In the genomic region with DNA sequence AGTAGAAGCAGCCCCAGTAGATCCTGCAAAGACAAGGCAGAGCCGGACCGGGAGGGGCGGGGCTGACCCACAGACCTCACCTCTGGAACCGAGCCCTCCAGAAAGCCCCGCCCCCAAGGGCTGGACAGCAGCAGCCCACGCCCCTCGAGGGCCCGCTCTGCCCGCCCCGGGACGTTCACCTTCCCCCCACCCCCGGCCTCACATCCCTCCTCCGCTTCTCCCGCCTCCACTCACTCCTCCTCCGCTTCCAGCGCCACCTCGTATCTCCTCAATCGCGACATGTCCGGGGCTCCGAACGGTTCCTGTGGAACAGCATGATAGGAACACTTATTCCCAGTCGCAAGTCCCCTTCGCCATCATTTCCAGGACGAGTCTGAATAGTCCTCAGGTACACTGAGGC, we compare ENCODE assay signal across 8 mouse cellular contexts. TPM values are rescaled to one million over a fixed set of nuclear protein-coding genes. Genes with fewer than 3 reads are reported as not detected.
DNase-seq lines count a peak whose midpoint lies in the region; ATAC-seq and TF ChIP-seq lines count a peak whose summit lies in the region.
"Not testable (repeated sequence)": the region's sequence is repeated elsewhere in the genome, so short reads cannot be mapped to it uniquely, and the experiment has no call there.

No protein-coding gene starts in this region.

- not testable (repeated sequence) for H3K27me3 ChIP-seq in lung, postnatal 0 days (replicated peaks; ENCODE audit: insufficient read depth, low read length)

- not testable (repeated sequence) for TF ChIP-seq EP300 in lung, postnatal 0 days (IDR thresholded peaks at IDR 0.05)

- TF ChIP-seq POLR2A in olfactory bulb, adult 2 months (IDR thresholded peaks at IDR 0.05; ENCODE audit: insufficient read depth, low read depth, low read length): not testable (repeated sequence)

- not testable (repeated sequence) for H3K27ac ChIP-seq in lung, postnatal 0 days (ENCODE audit: low read length); olfactory bulb, adult 2 months (ENCODE audit: insufficient read depth, low read depth, low read length)

- H3K4me1 ChIP-seq in lung, postnatal 0 days (ENCODE audit: insufficient read depth, low read depth, low read length); olfactory bulb, adult 2 months (ENCODE audit: control insufficient read depth, insufficient read depth, low read length): not testable (repeated sequence)

- peak overlapping the region; percentile 27 for H3K4me3 ChIP-seq in lung, postnatal 0 days (ENCODE audit: low read depth, low read length)
- H3K4me3 ChIP-seq in olfactory bulb, adult 2 months (ENCODE audit: insufficient read depth, low read depth, low read length): peak overlapping the region; percentile 59

- H3K9ac ChIP-seq in lung, postnatal 0 days (replicated peaks; ENCODE audit: low read depth): not testable (repeated sequence)

- peak overlapping the region; percentile 37 for H3K4me2 ChIP-seq in lung, postnatal 0 days (replicated peaks; ENCODE audit: low read depth, low read length)

- H3K9me3 ChIP-seq in lung, postnatal 0 days (ENCODE audit: low read length): not testable (repeated sequence)

- TF ChIP-seq CTCF in lung, postnatal 0 days (IDR thresholded peaks at IDR 0.05); olfactory bulb, adult 2 months (IDR thresholded peaks at IDR 0.05; ENCODE audit: insufficient read depth, low read depth, low read length): not testable (repeated sequence)

- not testable (repeated sequence) for H3K36me3 ChIP-seq in lung, postnatal 0 days (ENCODE audit: insufficient read depth, low read length)

- peak; percentile 82 for DNase-seq in Muller cell, postnatal 12 days (ENCODE audit: inconsistent ontology term)
- DNase-seq in cerebellum, postnatal 10 days: peak; percentile 69 to 74
- peak; percentile 75 for DNase-seq in gastrocnemius, adult 18-20 months (ENCODE audit: low spot score)
- peak; percentile 71 for DNase-seq in heart, postnatal 4 days
- peak; percentile 86 to 87 for DNase-seq in kidney, postnatal 36 days
- DNase-seq in lung, postnatal 0 days (ENCODE audit: low spot score): peak; percentile 88
- DNase-seq in testis, postnatal 14 days (ENCODE audit: low spot score): peak; percentile 81

- ATAC-seq in lung, postnatal 0 days: peak; percentile 57; the same call in 1 of the 2 replicates

- 3% methylated on average over 12 of the region's 25 CpGs for WGBS in lung, postnatal 0 days
- 1% methylated on average over 20 of the region's 25 CpGs for WGBS in olfactory bulb, adult 2 months

RNA-seq across cellular contexts. Expression of a gene that starts 0.5 kb away (rescaled TPM):
- 10 to 100 TPM; 18.1 to 19.1 TPM for total RNA-seq in gastrocnemius, adult 18-20 months (2021)
- total RNA-seq in heart, postnatal 4 days (2021): 10 to 100 TPM; 24.7 to 34.9 TPM
- polyA plus RNA-seq in lung, postnatal 0 days (2015; fragmentation: Nextera tagmentation; extraction: Ambion mirVana): 23.7 and 24.5 TPM in 2 replicates
- not detected in 2 replicates for polyA plus RNA-seq in olfactory bulb, adult 2 months (2012; ENCODE audit: insufficient read depth, insufficient read length, low replicate concordance, missing spikeins)

RNA-seq across cellular contexts. Expression of a gene that starts 17.5 kb away (rescaled TPM):
- total RNA-seq in gastrocnemius, adult 18-20 months (2021): 1 to 10 TPM; 8.4 to 9.4 TPM
- 10 to 100 TPM; 26.8 to 28.9 TPM for total RNA-seq in heart, postnatal 4 days (2021)
- polyA plus RNA-seq in lung, postnatal 0 days (2015; fragmentation: Nextera tagmentation; extraction: Ambion mirVana): 43.3 and 43.7 TPM in 2 replicates
- polyA plus RNA-seq in olfactory bulb, adult 2 months (2012; ENCODE audit: insufficient read depth, insufficient read length, low replicate concordance, missing spikeins): not detected in 2 replicates

RNA-seq across cellular contexts. Expression of a gene that starts 18.5 kb away (rescaled TPM):
- 10 to 100 TPM; 30.0 to 32.8 TPM for total RNA-seq in gastrocnemius, adult 18-20 months (2021)
- total RNA-seq in heart, postnatal 4 days (2021): 10 to 100 TPM; 53.4 to 58.8 TPM
- polyA plus RNA-seq in lung, postnatal 0 days (2015; fragmentation: Nextera tagmentation; extraction: Ambion mirVana): 34.3 and 39.7 TPM in 2 replicates
- polyA plus RNA-seq in olfactory bulb, adult 2 months (2012; ENCODE audit: insufficient read depth, insufficient read length, low replicate concordance, missing spikeins): not detected in 2 replicates

RNA-seq across cellular contexts. Expression of a gene that starts 42.6 kb away (rescaled TPM):
- total RNA-seq in gastrocnemius, adult 18-20 months (2021): not detected
- not detected for total RNA-seq in heart, postnatal 4 days (2021)
- 0.06 TPM in 1 of 2 replicates, not detected in the other for polyA plus RNA-seq in lung, postnatal 0 days (2015; fragmentation: Nextera tagmentation; extraction: Ambion mirVana)
- polyA plus RNA-seq in olfactory bulb, adult 2 months (2012; ENCODE audit: insufficient read depth, insufficient read length, low replicate concordance, missing spikeins): not detected in 2 replicates

RNA-seq across cellular contexts. Expression of a gene that starts 50.5 kb away (rescaled TPM):
- total RNA-seq in gastrocnemius, adult 18-20 months (2021): 10 to 100 TPM; 42.5 to 45.3 TPM
- 10 to 100 TPM; 77.5 to 86.9 TPM for total RNA-seq in heart, postnatal 4 days (2021)
- polyA plus RNA-seq in lung, postnatal 0 days (2015; fragmentation: Nextera tagmentation; extraction: Ambion mirVana): 143 and 151 TPM in 2 replicates
- not detected in 2 replicates for polyA plus RNA-seq in olfactory bulb, adult 2 months (2012; ENCODE audit: insufficient read depth, insufficient read length, low replicate concordance, missing spikeins)
